Mouse (Mus musculus) cerebellum, adult 11 months (tissue): ENCODE results near the gene Naa38.
"Not testable (repeated sequence)": the region's sequence is repeated elsewhere in the genome, so short reads cannot be mapped to it uniquely, and the experiment has no call there.

Source experiments
- DNase-seq: peaks from one replicate; pipeline ENCODE4 v3.0.0; 2022

Naa38 gene

GRCm38 (mm10) chr11:69373223-69373965 is 21.9 kb upstream of the Naa38 start:
- DNase-seq: no peak

DNA sequence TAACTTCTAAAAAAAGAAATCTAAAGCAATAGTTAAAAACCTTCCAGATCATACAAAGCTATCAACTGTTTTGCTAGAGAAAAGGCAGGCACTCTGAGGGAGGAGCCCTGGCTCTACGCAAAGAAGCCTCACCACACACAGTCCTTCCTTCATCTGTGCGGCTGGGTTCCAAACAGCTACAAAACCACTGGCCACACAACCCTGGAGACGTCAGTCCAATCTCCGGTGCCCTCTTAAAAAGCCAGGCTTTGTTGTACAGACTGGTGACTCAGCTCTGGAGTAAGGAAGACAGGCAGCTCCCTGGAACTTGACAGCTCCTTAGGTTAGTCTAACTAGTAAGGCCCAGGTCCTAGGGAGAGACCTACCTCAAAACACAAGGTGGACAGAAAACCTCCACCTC is 19.6 kb upstream of the Naa38 start:
- no peak for DNase-seq

GRCm38 (mm10) chr11:69377766-69378165 is 17.5 kb upstream of the Naa38 start:
- no peak for DNase-seq

DNA sequence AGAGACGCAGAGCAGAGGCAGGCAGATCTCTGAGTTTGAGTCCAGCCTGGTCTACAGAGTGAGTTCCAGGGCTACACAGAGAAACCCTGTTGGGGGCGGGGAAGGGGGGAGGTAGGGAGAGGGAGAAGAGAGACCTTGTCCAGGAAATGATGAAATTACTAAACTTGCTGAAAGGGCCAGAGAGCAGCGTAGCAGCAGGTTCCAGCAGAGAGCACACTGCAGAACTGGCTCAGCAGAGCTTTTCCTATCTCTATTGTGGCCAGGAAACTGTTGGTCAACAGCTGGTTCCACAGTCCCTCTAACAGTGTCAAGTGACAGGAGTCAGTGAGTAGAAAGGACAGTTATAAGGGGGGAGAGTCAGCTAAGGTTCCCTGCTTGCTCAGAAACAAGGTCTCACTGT is 15.7 kb upstream of the Naa38 start:
- no peak for DNase-seq

DNA sequence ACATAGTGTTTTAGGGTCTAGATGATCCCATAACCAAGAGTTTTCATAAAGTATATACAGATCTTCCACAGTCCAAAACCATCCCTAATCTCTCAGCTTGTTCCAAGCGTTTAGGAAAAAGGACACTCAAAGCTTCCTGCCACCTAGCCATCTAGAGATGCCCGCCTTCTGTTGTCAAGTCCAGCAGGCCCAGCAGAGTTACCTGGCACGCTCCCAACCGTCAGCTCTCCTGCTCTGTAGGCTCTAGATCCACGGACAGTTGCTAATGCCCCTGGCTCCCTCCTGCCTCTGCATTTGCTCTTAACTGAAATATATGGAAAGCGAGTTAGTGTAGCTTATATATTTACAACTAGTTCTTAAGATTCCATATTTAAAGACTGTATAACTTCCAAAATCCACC is 13.9 kb upstream of the Naa38 start:
- DNase-seq: peak; percentile 60

GRCm38 (mm10) chr11:69382478-69383105 is 12.7 kb upstream of the Naa38 start:
- no peak for DNase-seq

DNA sequence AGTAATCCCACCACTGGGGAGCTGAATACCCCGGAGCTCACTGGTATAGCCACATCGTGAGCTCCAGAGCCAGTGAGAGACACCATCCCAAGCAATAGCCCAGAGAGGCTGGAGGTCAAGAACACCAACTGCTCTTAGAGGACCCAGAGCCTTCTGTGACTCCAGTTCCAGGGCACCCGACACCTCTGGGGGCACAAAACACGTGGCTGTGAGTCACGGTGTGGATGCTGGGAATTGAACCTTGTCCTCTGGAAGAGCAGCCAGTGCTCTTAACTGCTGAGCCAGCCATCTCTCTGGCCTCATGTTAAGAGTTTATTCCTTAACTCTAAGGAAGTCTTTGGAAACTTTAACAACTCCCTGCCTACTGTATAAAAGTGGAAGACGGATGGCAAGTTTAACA is 10.3 kb upstream of the Naa38 start:
- no peak for DNase-seq

DNA sequence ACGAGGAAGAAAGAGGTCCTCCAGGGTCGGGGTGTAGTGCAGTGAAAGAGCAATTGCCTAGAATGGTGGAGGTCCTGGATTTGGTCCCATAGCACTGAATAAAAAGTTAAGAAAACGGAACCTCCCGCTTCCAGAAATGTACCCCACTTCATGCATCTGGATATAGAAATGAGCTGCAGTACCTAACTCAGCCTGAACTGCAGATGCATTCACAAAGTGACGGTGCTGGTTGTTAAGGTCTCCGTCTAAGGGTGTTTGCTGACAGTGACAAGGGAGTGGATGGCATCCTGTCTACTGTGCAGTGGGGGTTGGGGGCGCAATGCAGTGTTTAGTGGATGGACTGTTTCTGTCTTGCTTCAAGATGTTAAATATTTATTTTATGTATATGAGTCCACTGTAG is 8.5 kb upstream of the Naa38 start:
- DNase-seq: no peak

GRCm38 (mm10) chr11:69388680-69389079 is 6.6 kb upstream of the Naa38 start:
- no peak for DNase-seq

- DNase-seq: peak; percentile 45
Observed at GRCm38 (mm10) chr11:69389531-69390399, 5.5 kb upstream of the Naa38 start.

DNA sequence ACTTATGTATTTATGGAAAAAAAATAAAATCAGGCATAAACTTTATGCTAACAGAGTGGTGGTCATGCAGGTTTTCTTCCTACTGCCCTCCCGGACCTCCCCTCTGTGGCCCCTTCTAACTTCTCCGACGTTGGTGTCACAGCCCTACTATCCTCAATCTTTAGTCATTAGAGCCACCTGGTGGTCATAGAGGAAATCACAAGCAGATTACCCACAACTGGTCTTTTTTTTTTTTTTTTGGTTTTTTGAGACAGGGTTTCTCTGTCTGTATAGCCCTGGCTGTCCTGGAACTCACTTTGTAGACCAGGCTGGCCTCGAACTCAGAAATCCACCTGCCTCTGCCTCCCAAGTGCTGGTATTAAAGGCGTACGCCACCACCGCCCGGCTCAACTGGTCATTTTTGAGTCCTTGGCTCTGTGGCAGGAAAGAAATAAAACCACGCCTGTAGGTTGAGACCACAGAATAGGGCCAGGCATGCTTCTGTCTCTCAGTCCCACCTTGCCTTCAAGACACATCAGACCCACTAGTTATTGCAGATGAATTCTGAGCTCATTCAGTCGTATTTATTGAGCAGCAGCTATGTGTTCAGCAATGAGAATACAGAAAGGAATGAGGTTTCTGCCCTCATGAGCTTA is 4.8 kb upstream of the Naa38 start:
- DNase-seq: peak; percentile 65

DNA sequence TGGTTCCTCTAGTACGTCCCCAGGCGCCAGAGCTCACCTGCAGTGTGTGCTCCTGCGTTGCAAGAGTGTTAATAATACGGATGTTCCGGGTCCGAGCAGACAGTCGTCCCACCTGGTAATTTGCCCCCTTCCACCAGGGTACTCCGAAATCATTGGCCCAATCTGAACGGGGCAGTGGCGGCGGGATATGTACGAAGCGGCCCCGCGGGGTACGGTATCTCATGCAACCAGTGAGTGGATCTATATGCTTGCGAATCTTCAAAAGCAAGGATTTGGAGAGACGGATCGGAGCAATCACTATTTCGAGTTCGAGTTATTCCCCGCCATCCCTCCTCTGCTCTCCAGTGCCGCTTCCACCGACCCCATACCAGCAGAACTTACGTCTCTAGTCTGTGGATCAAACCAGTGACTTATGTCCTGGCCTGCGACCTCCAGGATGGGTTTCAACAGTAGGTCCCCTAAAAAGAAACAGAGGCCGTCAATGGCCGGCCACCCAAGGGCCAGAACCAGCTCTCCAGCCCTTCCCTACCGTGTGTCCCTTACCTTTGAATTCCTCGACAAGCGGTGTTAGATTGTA is 608 bp upstream of the Naa38 start:
- DNase-seq: not testable (repeated sequence)

- DNase-seq: peak; percentile 96
Observed at GRCm38 (mm10) chr11:69395634-69396373, 517 bp downstream of the Naa38 start.

DNA sequence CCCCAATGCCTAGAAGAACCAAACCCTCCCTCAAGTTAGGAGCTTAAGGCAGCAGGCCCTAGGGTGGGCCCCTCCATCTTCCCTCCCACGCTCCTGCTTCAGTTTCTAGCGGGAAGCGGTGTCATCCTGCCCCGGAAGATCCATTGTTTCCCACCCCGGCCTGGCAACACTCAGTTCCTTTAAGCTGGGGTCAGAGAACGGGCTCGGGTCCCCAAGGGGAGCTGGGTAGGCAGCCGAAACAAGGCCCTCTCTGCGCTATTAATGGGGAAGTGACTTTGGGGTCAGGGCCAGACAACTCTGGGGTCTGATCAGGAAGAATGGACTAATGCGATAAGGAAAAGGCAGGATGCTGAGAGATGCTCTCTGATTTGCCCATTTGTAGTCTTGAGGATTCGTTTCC is 1.5 kb downstream of the Naa38 start:
- DNase-seq: peak; percentile 38

- DNase-seq: peak; percentile 65
Observed at GRCm38 (mm10) chr11:69397581-69398057, 2.3 kb downstream of the Naa38 start.

DNA sequence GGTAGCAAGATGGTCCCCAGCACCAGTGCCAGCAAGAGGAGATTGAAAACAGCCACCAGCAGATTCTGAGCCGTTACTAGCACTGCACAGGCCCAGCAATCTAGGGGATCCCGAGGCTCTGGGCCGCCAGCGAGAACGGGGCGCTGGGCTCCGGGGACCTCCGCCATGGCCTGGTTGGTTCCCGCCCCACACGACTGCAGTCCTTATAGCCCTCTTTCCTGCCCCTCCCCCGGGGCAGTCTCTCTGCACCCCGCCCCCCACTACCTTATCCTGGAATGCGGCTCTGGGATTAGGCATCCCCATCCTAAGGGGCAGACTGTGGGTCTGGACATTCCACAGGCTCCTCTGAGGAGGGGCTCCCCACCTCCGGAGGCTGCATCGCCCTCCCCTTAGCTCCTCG is 2.8 kb downstream of the Naa38 start, which contains the start of gene Tmem88:
Tmem88 (minus strand) TSS at position 176 of the 400 bp plus-strand sequence.
- peak; percentile 47 for DNase-seq

DNA sequence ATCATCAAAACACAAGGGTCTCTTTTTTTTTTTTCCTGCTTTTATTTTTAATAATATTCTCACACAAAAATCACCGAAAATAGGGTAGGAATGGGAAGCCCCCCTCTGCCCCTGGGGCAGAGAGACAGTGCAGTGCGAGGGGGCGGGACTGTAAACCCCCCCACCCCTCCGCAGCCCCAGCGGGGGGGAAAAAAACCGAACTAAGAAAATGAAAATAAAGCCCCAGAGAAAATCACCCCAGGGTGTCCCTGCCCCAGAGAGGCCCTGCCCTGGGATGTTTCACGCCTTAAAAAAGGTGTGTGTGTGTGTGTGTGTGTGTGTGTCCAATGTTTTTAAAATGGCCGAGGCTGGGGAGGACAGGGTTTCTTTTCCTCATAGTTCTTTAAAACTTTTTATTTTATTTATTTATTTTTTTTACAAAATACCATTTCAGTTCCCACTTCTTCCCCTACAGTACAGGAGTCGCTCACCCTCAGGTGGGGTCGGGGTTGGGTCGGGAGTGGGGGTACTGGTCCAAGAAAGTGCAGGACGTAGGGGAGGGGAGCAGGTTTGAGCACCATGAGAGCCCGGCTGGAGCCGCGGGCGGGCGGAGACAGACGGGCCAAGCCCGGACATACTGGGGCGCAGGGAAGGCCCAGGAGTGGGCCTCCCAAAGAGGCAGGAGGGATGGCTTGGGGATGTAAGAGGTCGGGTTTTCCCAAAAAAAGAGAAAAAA is 3.4 kb downstream of the Naa38 start:
- DNase-seq: peak; percentile 46

- DNase-seq: peak; percentile 41
Observed at GRCm38 (mm10) chr11:69399201-69400082, 4.2 kb downstream of the Naa38 start.

DNA sequence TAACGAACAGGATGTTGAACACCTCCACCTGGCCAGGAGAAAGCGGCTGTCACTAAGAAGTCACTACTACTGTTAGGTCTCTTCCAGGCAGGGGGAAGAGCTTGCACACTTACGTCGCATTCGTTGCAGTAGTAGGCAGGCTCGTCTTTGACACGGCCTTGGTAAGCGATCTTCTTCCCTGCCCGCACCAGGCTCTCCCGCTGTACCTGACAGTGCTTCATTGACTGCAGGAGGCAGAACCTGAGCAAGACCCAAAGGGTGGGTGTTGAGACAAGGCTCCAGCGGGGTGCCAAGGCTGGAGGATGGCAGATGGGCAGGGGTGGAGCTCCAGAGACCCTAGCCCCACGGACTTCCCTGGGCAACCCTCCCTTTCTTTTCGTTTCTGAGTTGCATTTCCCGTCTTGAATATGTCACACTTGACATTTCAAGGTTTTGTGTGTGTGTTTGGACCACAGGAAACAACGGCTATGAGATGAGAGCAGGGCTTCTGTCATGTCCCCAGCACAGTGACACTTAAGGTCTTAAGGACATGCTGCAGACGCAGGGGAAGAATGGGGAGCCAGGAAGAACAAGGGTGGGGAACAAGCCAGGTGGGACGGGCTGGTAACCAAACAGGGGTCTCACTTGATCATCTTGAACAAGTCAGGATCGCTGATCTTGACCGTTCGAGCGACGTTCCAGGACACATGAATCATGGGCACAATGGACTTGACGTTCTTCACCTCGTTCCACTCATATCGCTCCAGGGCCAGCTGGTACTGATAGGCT is 5.0 kb downstream of the Naa38 start:
- DNase-seq: peak; percentile 40
